Mouse (Mus musculus): ENCODE data around the gene Ripk3.

Gene Ripk3

DNA sequence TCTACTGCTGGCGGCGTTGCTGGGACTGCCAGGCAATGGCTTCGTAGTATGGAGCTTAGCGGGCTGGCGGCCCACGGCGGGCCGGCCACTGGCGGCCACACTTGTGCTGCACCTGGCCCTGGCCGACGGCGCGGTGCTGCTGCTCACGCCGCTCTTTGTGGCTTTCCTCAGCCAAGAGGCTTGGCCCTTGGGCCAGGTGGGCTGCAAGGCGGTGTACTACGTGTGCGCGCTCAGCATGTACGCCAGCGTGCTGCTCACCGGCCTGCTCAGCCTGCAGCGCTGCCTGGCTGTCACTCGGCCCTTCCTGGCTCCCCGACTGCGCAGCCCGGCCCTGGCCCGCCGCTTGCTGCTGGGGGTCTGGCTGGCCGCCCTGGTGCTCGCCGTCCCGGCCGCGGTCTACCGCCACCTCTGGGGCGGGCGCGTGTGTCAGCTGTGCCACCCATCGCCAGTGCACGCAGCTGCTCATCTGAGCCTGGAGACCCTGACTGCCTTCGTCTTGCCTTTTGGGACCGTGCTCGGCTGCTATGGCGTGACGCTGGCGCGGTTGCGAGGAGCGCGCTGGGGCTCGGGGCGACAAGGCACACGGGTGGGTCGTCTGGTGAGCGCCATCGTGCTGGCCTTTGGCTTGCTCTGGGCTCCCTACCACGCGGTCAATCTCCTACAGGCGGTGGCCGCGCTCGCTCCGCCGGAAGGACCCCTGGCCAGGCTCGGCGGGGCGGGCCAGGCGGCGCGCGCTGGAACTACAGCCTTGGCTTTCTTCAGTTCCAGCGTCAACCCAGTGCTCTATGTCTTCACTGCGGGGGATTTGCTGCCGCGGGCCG lies 26.5 kb downstream of the Ripk3 start:
- no peak for DNase-seq (ENCODE audit: low spot score in 2 of 2)

GRCm38 (mm10) chr14:55761163-55761562 lies 27.5 kb downstream of the Ripk3 start, which contains the start of gene Ltb4r2:
Ltb4r2 (plus strand) TSS chr14:55761428.
- no peak for DNase-seq (ENCODE audit: low spot score in 2 of 2)

DNA sequence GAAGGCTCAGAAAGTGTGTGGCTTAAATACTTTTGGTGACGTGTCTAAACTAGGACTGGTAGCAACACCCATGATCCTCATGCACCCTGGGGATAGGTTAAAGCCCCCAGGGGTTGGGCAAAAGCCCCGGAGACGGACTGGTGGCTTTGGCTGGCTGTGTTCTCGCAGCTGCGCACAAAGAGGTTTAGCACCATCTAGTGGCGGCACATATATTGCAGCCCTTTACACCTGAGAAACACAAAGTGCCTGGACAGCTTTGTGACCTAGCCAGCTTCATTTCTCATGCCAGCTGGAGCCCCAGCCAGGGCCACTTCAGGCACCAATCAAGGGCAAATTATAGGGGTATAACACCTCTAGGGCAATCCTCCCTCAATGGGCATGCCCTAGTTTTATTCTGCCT lies 28.5 kb downstream of the Ripk3 start:
- DNase-seq (ENCODE audit: low spot score in 2 of 2): peak; percentile 69 to 76

DNA sequence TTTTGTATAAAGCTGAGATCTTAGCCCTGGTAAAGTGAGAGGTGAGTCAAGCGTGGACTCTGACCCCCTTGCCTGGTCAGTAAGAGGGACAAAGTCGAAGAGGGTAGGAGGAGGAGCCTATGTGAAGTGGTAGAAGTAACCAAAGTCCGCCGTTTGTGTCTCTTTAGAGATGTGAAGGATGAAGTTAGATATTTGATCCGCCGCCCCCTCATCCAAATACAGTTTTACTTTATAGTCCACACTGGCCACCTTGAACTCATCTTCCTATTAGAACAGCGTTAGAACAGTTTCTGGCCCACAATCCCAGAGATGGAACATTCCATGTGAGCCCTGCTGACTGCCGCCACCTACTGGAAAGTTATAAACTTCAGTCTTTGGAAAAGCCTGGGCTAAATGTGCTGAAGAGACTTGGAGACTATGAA lies 30.3 kb downstream of the Ripk3 start, which contains the start of gene Cideb:
Gene Cideb (minus strand): TSS at position 96 of the 422 bp plus-strand sequence.
- no peak for DNase-seq (ENCODE audit: low spot score in 2 of 2)

- DNase-seq (ENCODE audit: low spot score in 2 of 2): no peak
Measured at GRCm38 (mm10) chr14:55757566-55757965, 31.1 kb downstream of the Ripk3 start.

GRCm38 (mm10) chr14:55747051-55747847 lies 41.4 kb downstream of the Ripk3 start:
- DNase-seq (ENCODE audit: low spot score in 2 of 2): no peak

GRCm38 (mm10) chr14:55745861-55746237 lies 42.8 kb downstream of the Ripk3 start:
- DNase-seq (ENCODE audit: low spot score in 2 of 2): no peak

GRCm38 (mm10) chr14:55745180-55745860 lies 43.3 kb downstream of the Ripk3 start, which contains the start of the genes Dhrs1 and Nop9:
Dhrs1 (minus strand) TSS chr14:55745690.
Nop9 (plus strand) TSS chr14:55745693.
- DNase-seq (ENCODE audit: low spot score in 2 of 2): peak; percentile 81 to 84

DNA sequence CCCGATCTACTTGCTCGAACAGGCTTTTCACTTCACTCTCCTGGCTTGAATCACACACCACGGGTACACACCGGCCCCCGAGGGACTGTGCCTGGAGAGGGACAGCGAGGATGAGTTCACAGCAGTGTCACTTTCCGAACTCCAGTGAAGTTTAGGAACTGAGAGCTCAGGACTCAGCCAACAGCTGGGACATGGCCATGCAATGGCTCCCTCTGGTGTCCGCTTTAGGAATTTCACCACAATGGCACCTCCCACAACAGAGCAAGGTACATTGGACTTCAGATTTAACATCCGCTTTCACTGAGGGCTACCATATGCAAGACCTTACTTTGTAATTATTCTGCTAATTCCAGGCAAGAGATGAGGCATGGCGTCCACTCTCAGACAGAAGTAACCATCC lies 45.0 kb downstream of the Ripk3 start:
- DNase-seq (ENCODE audit: low spot score in 2 of 2): peak; percentile 82 to 83

DNA sequence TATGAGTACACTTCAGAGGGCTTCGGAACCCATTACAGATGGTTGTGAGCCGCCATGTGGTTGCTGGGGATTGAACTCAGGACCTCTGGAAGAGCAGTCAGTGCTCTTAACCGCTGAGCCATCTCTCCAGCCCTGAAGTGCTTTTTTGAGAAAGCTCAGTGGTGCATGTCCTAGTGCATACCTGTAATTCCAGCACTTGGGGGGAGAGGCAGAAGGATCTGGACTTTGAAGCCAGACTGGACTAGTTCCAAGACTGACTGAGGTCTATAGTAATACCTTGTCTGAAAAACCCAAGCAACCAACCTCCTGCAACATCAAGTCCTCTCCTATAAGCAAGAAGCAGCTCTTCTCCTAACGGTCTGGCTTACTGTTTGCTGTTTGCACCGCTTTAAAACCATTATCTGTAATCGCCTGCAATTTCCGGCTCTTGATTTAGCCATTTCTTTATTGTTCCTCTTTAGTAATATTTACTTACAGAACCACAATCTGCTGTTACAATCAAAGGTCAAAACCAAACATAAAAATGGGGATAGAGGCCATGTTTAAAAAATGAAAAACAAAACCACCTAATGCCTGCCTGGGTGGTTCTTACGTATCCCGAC lies 51.5 kb downstream of the Ripk3 start:
- no peak for DNase-seq (ENCODE audit: low spot score in 2 of 2)

DNA sequence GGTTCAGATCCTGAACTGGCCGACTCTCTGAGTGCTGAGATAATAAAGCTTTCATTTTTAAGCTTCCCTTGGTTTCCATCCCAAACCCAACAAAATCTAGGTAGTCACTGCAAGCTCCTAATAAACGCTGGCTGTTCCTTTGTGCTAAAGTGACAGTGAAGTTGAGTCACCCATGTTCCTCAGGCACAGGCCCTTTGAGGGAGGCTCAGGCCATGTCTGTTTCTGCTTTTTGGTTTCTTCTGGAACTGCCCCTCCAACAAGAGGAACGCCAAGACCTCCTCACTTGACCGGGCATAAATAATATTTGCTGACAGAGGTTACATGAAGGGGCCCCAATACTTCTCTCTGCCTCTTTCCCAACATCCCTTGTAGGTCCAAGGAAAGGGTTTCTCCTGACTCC lies 52.9 kb downstream of the Ripk3 start:
- DNase-seq (ENCODE audit: low spot score in 2 of 2): no peak

DNA sequence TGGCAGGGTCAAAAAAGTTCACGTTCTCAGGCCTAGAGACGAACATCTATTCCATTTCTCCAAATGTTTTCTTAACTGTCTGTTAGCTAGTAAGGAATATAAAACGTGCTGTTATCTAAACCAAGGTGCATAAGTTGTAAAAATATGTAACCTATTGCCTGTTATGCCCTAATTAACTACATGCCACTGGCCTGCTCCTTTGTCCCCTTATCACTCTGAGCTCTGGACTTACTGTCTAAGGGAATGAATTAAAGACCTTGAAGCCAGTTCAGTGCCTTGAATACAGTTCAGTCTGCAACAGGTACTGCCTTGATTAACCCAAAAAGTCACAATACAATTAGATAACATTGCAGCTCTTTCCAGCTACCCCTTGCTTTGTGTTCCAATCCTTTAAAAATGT lies 53.3 kb downstream of the Ripk3 start:
- no peak for DNase-seq (ENCODE audit: low spot score in 2 of 2)
